Mouse (Mus musculus): ENCODE measurements around the gene Larp1b.
"Not testable (repeated sequence)": the region's sequence is repeated elsewhere in the genome, so short reads cannot be mapped to it uniquely, and the experiment has no call there.

The Larp1b gene

GRCm38 (mm10) chr3:40949170-40949902, at the start of gene Larp1b:
Gene Larp1b (plus strand): TSS chr3:40949828.
- DNase-seq: peak; percentile 100

- not testable (repeated sequence) for DNase-seq
Measured at GRCm38 (mm10) chr3:40902443-40902842, 47.2 kb upstream of the Larp1b start, which contains the start of gene 1700034I23Rik. Gene 1700034I23Rik (minus strand): TSS chr3:40902543.

- DNase-seq: no peak
Measured at GRCm38 (mm10) chr3:40938189-40938588, 11.4 kb upstream of the Larp1b start.

- no peak for DNase-seq
Measured at GRCm38 (mm10) chr3:40938592-40938991, 11.0 kb upstream of the Larp1b start.

GRCm38 (mm10) chr3:40939019-40939418, 10.6 kb upstream of the Larp1b start:
- DNase-seq: no peak

GRCm38 (mm10) chr3:40949903-40950600, 424 bp downstream of the Larp1b start:
- peak; percentile 63 to 81 for DNase-seq

- peak; percentile 52 to 70 for DNase-seq
Measured at GRCm38 (mm10) chr3:40950601-40951201, 1.1 kb downstream of the Larp1b start.

GRCm38 (mm10) chr3:40951365-40951764, 1.7 kb downstream of the Larp1b start:
- DNase-seq: peak in 1 of 2 experiments; percentile 15

GRCm38 (mm10) chr3:40952606-40953005, 3.0 kb downstream of the Larp1b start:
- DNase-seq: no peak

- no peak for DNase-seq
Measured at GRCm38 (mm10) chr3:40954792-40955191, 5.2 kb downstream of the Larp1b start.

GRCm38 (mm10) chr3:40958831-40959230, 9.2 kb downstream of the Larp1b start:
- no peak for DNase-seq

- no peak for DNase-seq
Measured at GRCm38 (mm10) chr3:40980758-40981157, 31.1 kb downstream of the Larp1b start.

GRCm38 (mm10) chr3:40987539-40987938, 37.9 kb downstream of the Larp1b start:
- DNase-seq: no peak

- DNase-seq: peak; percentile 4 to 9
Measured at GRCm38 (mm10) chr3:40988722-40989121, 39.1 kb downstream of the Larp1b start.

GRCm38 (mm10) chr3:40991541-40991940, 41.9 kb downstream of the Larp1b start:
- no peak for DNase-seq

GRCm38 (mm10) chr3:40995161-40995560, 45.5 kb downstream of the Larp1b start:
- DNase-seq: no peak

- no peak for DNase-seq
Measured at GRCm38 (mm10) chr3:41009315-41009714, 59.7 kb downstream of the Larp1b start.

GRCm38 (mm10) chr3:41009990-41010389, 60.4 kb downstream of the Larp1b start:
- DNase-seq: no peak

- DNase-seq: no peak
Measured at GRCm38 (mm10) chr3:41010701-41011100, 61.1 kb downstream of the Larp1b start.

GRCm38 (mm10) chr3:41012451-41012850, 62.8 kb downstream of the Larp1b start:
- DNase-seq: no peak

GRCm38 (mm10) chr3:41014946-41015345, 65.3 kb downstream of the Larp1b start:
- DNase-seq: no peak

- DNase-seq: no peak
Measured at GRCm38 (mm10) chr3:41018022-41018608, 68.5 kb downstream of the Larp1b start.

- no peak for DNase-seq
Measured at GRCm38 (mm10) chr3:41020687-41021086, 71.1 kb downstream of the Larp1b start.

Measured in cerebellum, adult 18-20 months (tissue).